Mouse (Mus musculus): ENCODE data around the gene Adamts14. TPM values are rescaled to one million over a fixed set of nuclear protein-coding genes. Genes with fewer than 3 reads are reported as not detected.
A peak's percentile ranks its signal among the peaks of the same experiment; 100 is the strongest.

The Adamts14 gene
- polyA plus RNA-seq, 1 experiment from 2014 or later: 0.55 TPM

- peak; percentile 58 for DNase-seq (ENCODE audit: low spot score)
- no peaks in the 10 kb centered on the region for H3K36me3 ChIP-seq (ENCODE audit: control insufficient read depth, insufficient read depth, low read length)
- WGBS: 53% methylated on average over 4 of the region's 4 CpGs
Observed at GRCm38 (mm10) chr10:61234319-61234718, 38.9 kb downstream of the Adamts14 start.

GRCm38 (mm10) chr10:61232858-61233567 lies 40.2 kb downstream of the Adamts14 start:
- Histone ChIP-seq H3K27me3 (ENCODE audit: control insufficient read depth, insufficient read depth, low read length) (no peaks in the 10 kb centered on the region), H3K9ac (ENCODE audit: low read length) (no peak overlapping the region), H3K4me2 (ENCODE audit: low read depth, severe bottlenecking) (no peak overlapping the region), H3K4me1 (ENCODE audit: control insufficient read depth, insufficient read depth, low read length) (no peaks in the 10 kb centered on the region), H3K9me3 (ENCODE audit: control insufficient read depth, low read length) (no peaks in the 10 kb centered on the region), H3K27ac (replicated peaks; ENCODE audit: low read depth, low read length) (no peak overlapping the region), H3K36me3 (ENCODE audit: control insufficient read depth, insufficient read depth, low read length) (no peaks in the 10 kb centered on the region), H3K4me3 (ENCODE audit: low read depth, low read length) (no peak overlapping the region)
- DNase-seq (ENCODE audit: low spot score) (no peak), ATAC-seq (ENCODE audit: insufficient number of reproducible peaks, low FRiP score, low TSS enrichment, low read depth) (no peak)
- 52% methylated on average over 7 of the region's 7 CpGs for WGBS

More at GRCm38 (mm10) chr10:61234319-61234718, 38.9 kb downstream of the Adamts14 start:
- no peaks in the 10 kb centered on the region for H3K4me1 ChIP-seq (ENCODE audit: control insufficient read depth, insufficient read depth, low read length)
- ATAC-seq (ENCODE audit: insufficient number of reproducible peaks, low FRiP score, low TSS enrichment, low read depth): no peak
- H3K27ac ChIP-seq (replicated peaks; ENCODE audit: low read depth, low read length): no peak overlapping the region
- no peak overlapping the region for H3K4me2 ChIP-seq (ENCODE audit: low read depth, severe bottlenecking)
- H3K9me3 ChIP-seq (ENCODE audit: control insufficient read depth, low read length): no peaks in the 10 kb centered on the region
- H3K27me3 ChIP-seq (ENCODE audit: control insufficient read depth, insufficient read depth, low read length): no peaks in the 10 kb centered on the region
- no peak overlapping the region for H3K4me3 ChIP-seq (ENCODE audit: low read depth, low read length)
- no peak overlapping the region for H3K9ac ChIP-seq (ENCODE audit: low read length)

- 92% methylated on average over 3 of the region's 3 CpGs for WGBS
- Histone ChIP-seq H3K9ac (ENCODE audit: low read length) (no peak overlapping the region), H3K4me3 (ENCODE audit: low read depth, low read length) (no peak overlapping the region), H3K27ac (replicated peaks; ENCODE audit: low read depth, low read length) (no peak overlapping the region), H3K4me2 (ENCODE audit: low read depth, severe bottlenecking) (no peak overlapping the region), H3K27me3 (ENCODE audit: control insufficient read depth, insufficient read depth, low read length) (no peaks in the 10 kb centered on the region), H3K36me3 (ENCODE audit: control insufficient read depth, insufficient read depth, low read length) (no peaks in the 10 kb centered on the region), H3K4me1 (ENCODE audit: control insufficient read depth, insufficient read depth, low read length) (no peaks in the 10 kb centered on the region), H3K9me3 (ENCODE audit: control insufficient read depth, low read length) (no peaks in the 10 kb centered on the region)
- ATAC-seq (ENCODE audit: insufficient number of reproducible peaks, low FRiP score, low TSS enrichment, low read depth) (no peak), DNase-seq (ENCODE audit: low spot score) (no peak)
Observed at GRCm38 (mm10) chr10:61231756-61232155, 41.5 kb downstream of the Adamts14 start.

- H3K4me1 ChIP-seq (ENCODE audit: control insufficient read depth, insufficient read depth, low read length): no peaks in the 10 kb centered on the region
- WGBS: 51% methylated on average over 4 of the region's 4 CpGs
- DNase-seq (ENCODE audit: low spot score) (no peak), ATAC-seq (ENCODE audit: insufficient number of reproducible peaks, low FRiP score, low TSS enrichment, low read depth) (no peak)
- no peak overlapping the region for H3K4me3 ChIP-seq (ENCODE audit: low read depth, low read length)
- no peaks in the 10 kb centered on the region; the same call in 1 of the 2 replicates for H3K36me3 ChIP-seq (ENCODE audit: control insufficient read depth, insufficient read depth, low read length)
- H3K9ac ChIP-seq (ENCODE audit: low read length): no peak overlapping the region
- H3K27me3 ChIP-seq (ENCODE audit: control insufficient read depth, insufficient read depth, low read length): no peaks in the 10 kb centered on the region
- H3K27ac ChIP-seq (replicated peaks; ENCODE audit: low read depth, low read length): no peak overlapping the region
- no peaks in the 10 kb centered on the region for H3K9me3 ChIP-seq (ENCODE audit: control insufficient read depth, low read length)
- no peak overlapping the region for H3K4me2 ChIP-seq (ENCODE audit: low read depth, severe bottlenecking)
Observed at GRCm38 (mm10) chr10:61226784-61227396, 46.3 kb downstream of the Adamts14 start.

GRCm38 (mm10) chr10:61225694-61226093 lies 47.5 kb downstream of the Adamts14 start:
- ATAC-seq (ENCODE audit: insufficient number of reproducible peaks, low FRiP score, low TSS enrichment, low read depth) (no peak), DNase-seq (ENCODE audit: low spot score) (no peak)
- Histone ChIP-seq H3K27ac (replicated peaks; ENCODE audit: low read depth, low read length) (no peak overlapping the region), H3K9ac (ENCODE audit: low read length) (no peak overlapping the region), H3K4me3 (ENCODE audit: low read depth, low read length) (no peak overlapping the region), H3K36me3 (ENCODE audit: control insufficient read depth, insufficient read depth, low read length) (no peaks in the 10 kb centered on the region; the same call in 1 of the 2 replicates), H3K27me3 (ENCODE audit: control insufficient read depth, insufficient read depth, low read length) (no peaks in the 10 kb centered on the region), H3K4me1 (ENCODE audit: control insufficient read depth, insufficient read depth, low read length) (no peaks in the 10 kb centered on the region), H3K9me3 (ENCODE audit: control insufficient read depth, low read length) (no peaks in the 10 kb centered on the region), H3K4me2 (ENCODE audit: low read depth, severe bottlenecking) (no peak overlapping the region)
- 74% methylated on average over 5 of the region's 5 CpGs for WGBS

- H3K4me2 ChIP-seq (ENCODE audit: low read depth, severe bottlenecking): no peak overlapping the region
- H3K27me3 ChIP-seq (ENCODE audit: control insufficient read depth, insufficient read depth, low read length): no peaks in the 10 kb centered on the region
- H3K9ac ChIP-seq (ENCODE audit: low read length): no peak overlapping the region
- ATAC-seq (ENCODE audit: insufficient number of reproducible peaks, low FRiP score, low TSS enrichment, low read depth) (no peak), DNase-seq (ENCODE audit: low spot score) (no peak)
- H3K36me3 ChIP-seq (ENCODE audit: control insufficient read depth, insufficient read depth, low read length): no peaks in the 10 kb centered on the region; the same call in 1 of the 2 replicates
- no peaks in the 10 kb centered on the region; the same call in 1 of the 2 replicates for H3K9me3 ChIP-seq (ENCODE audit: control insufficient read depth, low read length)
- no peak overlapping the region for H3K4me3 ChIP-seq (ENCODE audit: low read depth, low read length)
- H3K4me1 ChIP-seq (ENCODE audit: control insufficient read depth, insufficient read depth, low read length): no peaks in the 10 kb centered on the region
- no peak overlapping the region for H3K27ac ChIP-seq (replicated peaks; ENCODE audit: low read depth, low read length)
- WGBS: 96% methylated on average over 4 of the region's 4 CpGs
Observed at GRCm38 (mm10) chr10:61219318-61219717, 53.9 kb downstream of the Adamts14 start.

GRCm38 (mm10) chr10:61216163-61216562 lies 57.1 kb downstream of the Adamts14 start:
- H3K27ac ChIP-seq (replicated peaks; ENCODE audit: low read depth, low read length): no peak overlapping the region
- ATAC-seq (ENCODE audit: insufficient number of reproducible peaks, low FRiP score, low TSS enrichment, low read depth): no peak
- H3K27me3 ChIP-seq (ENCODE audit: control insufficient read depth, insufficient read depth, low read length): no peaks in the 10 kb centered on the region

GRCm38 (mm10) chr10:61215658-61216057 lies 57.6 kb downstream of the Adamts14 start:
- Histone ChIP-seq H3K9me3 (ENCODE audit: control insufficient read depth, low read length) (no peaks in the 10 kb centered on the region; the same call in 1 of the 2 replicates), H3K36me3 (ENCODE audit: control insufficient read depth, insufficient read depth, low read length) (no peaks in the 10 kb centered on the region), H3K9ac (ENCODE audit: low read length) (no peak overlapping the region), H3K27me3 (ENCODE audit: control insufficient read depth, insufficient read depth, low read length) (no peaks in the 10 kb centered on the region), H3K27ac (replicated peaks; ENCODE audit: low read depth, low read length) (no peak overlapping the region), H3K4me2 (ENCODE audit: low read depth, severe bottlenecking) (no peak overlapping the region), H3K4me1 (ENCODE audit: control insufficient read depth, insufficient read depth, low read length) (no peaks in the 10 kb centered on the region), H3K4me3 (ENCODE audit: low read depth, low read length) (no peak overlapping the region)
- DNase-seq (ENCODE audit: low spot score) (no peak), ATAC-seq (ENCODE audit: insufficient number of reproducible peaks, low FRiP score, low TSS enrichment, low read depth) (no peak)
- 96% methylated on average over 6 of the region's 6 CpGs for WGBS

More at GRCm38 (mm10) chr10:61216163-61216562, 57.1 kb downstream of the Adamts14 start:
- H3K4me3 ChIP-seq (ENCODE audit: low read depth, low read length): no peak overlapping the region
- H3K36me3 ChIP-seq (ENCODE audit: control insufficient read depth, insufficient read depth, low read length): no peaks in the 10 kb centered on the region
- no peaks in the 10 kb centered on the region; the same call in 1 of the 2 replicates for H3K9me3 ChIP-seq (ENCODE audit: control insufficient read depth, low read length)
- no peaks in the 10 kb centered on the region for H3K4me1 ChIP-seq (ENCODE audit: control insufficient read depth, insufficient read depth, low read length)
- H3K4me2 ChIP-seq (ENCODE audit: low read depth, severe bottlenecking): no peak overlapping the region
- WGBS: 82% methylated on average over 4 of the region's 4 CpGs
- H3K9ac ChIP-seq (ENCODE audit: low read length): no peak overlapping the region
- DNase-seq (ENCODE audit: low spot score): no peak
